Mouse (Mus musculus): Measurements from ENCODE around the gene Fgd5. TPM values are rescaled to one million over a fixed set of nuclear protein-coding genes. Genes with fewer than 3 reads are reported as not detected.
A peak's percentile ranks its signal among the peaks of the same experiment; 100 is the strongest.

Fgd5 gene
- total RNA-seq, 2 experiments from 2014 or later: 6.8 to 7.8 TPM

GRCm38 (mm10) chr6:92003646-92004045, 25.0 kb downstream of the Fgd5 start:
- no peak for DNase-seq (ENCODE audit: extremely low spot score in 1 of 2, low spot score in 2 of 2)
- intact Hi-C loops (cut with DNase I): no loop called here

- DNase-seq (ENCODE audit: extremely low spot score in 1 of 2, low spot score in 2 of 2): no peak
- intact Hi-C loops (cut with DNase I): no loop called here
Observed at GRCm38 (mm10) chr6:92004137-92004805, 25.6 kb downstream of the Fgd5 start.

DNA sequence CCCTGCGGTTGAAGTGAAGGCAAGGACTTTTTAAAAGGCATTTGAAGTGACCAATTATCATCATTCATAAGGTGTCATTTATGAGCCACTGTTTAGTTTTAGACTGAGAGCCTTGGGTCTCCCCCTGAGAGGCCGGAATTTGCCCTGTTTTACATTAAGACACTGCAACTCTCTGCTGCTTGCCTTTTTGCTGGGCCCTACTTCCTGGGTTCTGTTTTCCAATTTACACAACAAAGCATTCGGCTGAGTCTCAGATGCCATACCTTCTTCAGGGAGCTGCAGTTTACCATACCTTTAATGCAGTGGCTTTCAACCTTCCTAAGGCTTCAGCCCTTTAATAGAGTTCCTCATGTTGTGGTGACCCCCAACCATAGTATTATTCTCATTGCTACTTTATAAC, 26.1 kb downstream of the Fgd5 start:
- intact Hi-C loops (cut with DNase I): no loop called here
- no peak for DNase-seq (ENCODE audit: extremely low spot score in 1 of 2, low spot score in 2 of 2)

DNA sequence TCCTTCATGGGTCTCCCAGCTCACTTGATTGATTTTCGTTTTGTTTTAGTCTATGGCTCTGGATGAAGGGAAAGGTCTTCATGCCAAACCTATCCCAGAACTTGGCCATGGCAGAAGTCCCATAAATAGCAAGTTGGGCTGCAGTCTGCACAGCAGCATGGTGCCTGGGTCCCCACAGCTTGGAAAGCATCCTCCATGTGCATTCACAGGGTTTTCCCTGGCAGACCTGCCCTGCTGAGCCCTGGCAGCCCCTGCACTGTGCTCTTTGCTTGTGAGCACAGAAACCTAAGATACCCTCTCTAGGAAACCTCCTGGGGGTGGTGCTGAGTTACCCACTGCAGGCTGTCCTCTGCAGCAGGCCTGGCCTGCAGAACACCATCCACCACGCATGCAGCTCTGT, 32.2 kb downstream of the Fgd5 start:
- DNase-seq (ENCODE audit: extremely low spot score in 1 of 2, low spot score in 2 of 2): no peak
- intact Hi-C loops (cut with DNase I): no loop called here

- intact Hi-C loops (cut with DNase I): no loop called here
- DNase-seq (ENCODE audit: extremely low spot score in 1 of 2, low spot score in 2 of 2): no peak
Observed at GRCm38 (mm10) chr6:92012413-92012812, 33.7 kb downstream of the Fgd5 start.

DNA sequence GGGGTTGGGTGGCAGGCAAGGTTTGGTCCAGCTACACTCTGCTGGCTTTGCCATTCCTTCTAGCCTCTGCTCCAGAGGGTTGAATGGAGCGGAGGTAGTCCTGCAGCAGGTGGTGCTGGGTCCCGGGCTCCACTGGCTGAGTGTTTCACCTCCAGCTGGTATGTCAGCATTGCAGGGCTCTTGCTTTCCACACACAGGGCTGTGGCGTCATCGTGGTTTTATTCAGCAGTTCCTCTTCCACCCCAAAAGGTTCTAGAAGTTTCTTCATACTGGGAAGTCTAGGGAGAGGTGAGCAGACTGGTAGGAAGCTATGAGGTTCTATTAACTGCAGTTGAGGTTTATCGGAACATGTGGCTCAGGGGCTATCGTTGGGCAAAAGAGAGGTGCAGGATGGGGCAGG, 34.4 kb downstream of the Fgd5 start:
- intact Hi-C loops (cut with DNase I): no loop called here
- no peak for DNase-seq (ENCODE audit: extremely low spot score in 1 of 2, low spot score in 2 of 2)

GRCm38 (mm10) chr6:92013620-92014019, 34.9 kb downstream of the Fgd5 start:
- no peak for DNase-seq (ENCODE audit: extremely low spot score in 1 of 2, low spot score in 2 of 2)
- intact Hi-C loops (cut with DNase I): no loop called here

DNA sequence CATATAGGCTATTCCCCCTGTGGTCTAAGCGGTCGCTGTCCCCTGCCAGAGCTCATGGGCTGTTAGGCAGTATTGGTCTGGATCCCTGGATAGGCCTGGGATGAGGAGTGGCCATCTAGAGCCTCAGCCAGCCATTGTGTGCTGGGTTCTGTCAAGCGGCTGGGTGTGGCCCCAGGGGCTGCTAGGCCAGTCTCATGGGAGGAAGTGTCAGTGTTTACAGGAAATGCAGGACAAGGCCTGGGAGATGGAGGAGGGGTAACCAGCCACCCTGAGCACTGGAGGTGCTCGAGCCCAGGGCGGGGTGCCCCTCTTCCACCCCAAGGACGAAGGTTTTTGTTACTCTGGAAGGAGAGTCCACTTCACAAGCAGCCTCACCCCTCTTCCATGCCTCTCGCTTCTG, 36.3 kb downstream of the Fgd5 start:
- peak in 1 of 2 experiments; percentile 79 for DNase-seq (ENCODE audit: extremely low spot score in 1 of 2, low spot score in 2 of 2)
- intact Hi-C loops (cut with DNase I): no loop called here

DNA sequence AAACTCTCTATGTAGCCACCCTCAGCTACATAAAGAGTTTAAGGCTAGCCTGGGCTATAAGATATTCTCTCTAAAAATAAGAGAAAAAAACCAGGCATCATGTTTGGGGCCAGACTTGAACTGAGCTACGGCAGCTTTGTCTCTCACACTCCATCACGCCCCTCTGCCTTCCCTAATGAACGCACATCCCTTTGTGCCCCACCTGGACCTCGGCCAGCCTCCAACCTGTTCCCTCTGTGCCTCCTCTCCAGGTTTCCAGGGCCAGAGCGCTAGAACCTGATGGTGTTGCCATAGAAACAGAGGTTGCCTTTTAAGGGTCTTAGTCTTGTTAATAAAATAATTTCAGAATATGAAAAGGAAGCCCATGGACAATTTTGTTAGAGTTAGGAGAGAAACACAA, 37.2 kb downstream of the Fgd5 start:
- DNase-seq (ENCODE audit: extremely low spot score in 1 of 2, low spot score in 2 of 2): no peak
- intact Hi-C loops (cut with DNase I): no loop called here

- intact Hi-C loops (cut with DNase I): no loop called here
- DNase-seq (ENCODE audit: extremely low spot score in 1 of 2, low spot score in 2 of 2): no peak
Observed at GRCm38 (mm10) chr6:92016738-92017137, 38.1 kb downstream of the Fgd5 start.

DNA sequence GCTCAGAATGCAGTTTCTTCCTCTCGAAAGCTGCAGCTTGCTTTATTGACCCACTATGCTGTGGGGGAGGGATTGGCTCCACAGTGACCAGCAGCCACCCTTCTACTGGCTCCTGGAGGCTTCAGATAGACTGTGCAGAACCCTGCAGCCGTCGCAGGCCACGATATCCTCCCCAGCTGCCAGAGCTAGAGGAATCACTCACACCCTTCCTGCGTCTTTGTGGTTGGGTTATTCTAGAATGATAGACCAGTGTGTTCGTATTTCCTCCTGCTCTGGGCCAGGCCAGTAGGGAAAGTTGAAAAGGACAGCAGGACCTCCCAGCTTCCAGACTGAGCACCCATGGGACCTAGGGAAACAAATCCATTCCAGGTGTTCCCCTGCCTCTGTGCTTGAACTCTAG, 39.7 kb downstream of the Fgd5 start:
- no peak for DNase-seq (ENCODE audit: extremely low spot score in 1 of 2, low spot score in 2 of 2)
- intact Hi-C loops (cut with DNase I): no loop called here

DNA sequence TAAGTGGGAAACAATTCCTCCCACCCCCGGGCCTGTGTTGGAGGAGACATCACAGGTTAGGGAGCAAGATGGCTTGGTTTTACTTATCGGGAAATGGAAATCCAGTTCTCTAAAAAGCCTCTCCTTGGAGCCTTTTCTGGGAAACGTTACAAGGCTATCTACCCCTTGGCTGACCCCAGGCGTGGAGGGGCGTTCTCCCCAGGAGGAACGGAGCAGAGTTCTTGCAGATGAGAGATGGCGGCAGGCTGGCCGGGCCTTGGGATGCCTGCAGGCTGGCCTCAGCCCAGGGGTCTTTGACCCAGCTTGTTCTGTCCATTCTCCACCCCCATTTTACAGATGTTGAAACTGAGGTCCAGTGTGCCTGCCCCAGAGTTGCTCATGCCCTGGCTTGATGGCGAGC, 42.4 kb downstream of the Fgd5 start:
- DNase-seq (ENCODE audit: extremely low spot score in 1 of 2, low spot score in 2 of 2): no peak
- intact Hi-C loops (cut with DNase I): no loop called here

GRCm38 (mm10) chr6:92021506-92021905, 42.8 kb downstream of the Fgd5 start:
- intact Hi-C loops (cut with DNase I): no loop called here
- DNase-seq (ENCODE audit: extremely low spot score in 1 of 2, low spot score in 2 of 2): no peak

DNA sequence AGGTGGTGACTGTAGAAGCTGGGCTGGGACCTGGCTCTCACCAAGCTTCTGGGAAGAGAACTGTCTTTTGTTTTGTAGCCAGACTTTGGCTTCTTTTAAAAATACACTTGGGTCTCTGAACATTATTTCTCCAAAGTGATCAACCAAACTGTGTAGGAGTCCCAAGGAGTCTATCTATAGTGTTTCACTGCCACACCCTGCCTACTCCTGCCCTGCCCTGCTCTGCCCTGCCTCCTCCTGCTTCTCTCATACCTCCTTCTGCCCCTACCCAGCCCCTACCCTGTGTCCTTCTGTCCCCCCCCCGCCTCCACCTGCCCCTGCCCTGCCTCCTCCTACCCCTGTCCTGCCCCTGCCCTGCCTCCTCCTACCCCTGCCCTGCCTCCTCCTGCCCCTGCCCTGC, 46.6 kb downstream of the Fgd5 start:
- DNase-seq (ENCODE audit: extremely low spot score in 1 of 2, low spot score in 2 of 2): no peak
- intact Hi-C loops (cut with DNase I): no loop called here

DNA sequence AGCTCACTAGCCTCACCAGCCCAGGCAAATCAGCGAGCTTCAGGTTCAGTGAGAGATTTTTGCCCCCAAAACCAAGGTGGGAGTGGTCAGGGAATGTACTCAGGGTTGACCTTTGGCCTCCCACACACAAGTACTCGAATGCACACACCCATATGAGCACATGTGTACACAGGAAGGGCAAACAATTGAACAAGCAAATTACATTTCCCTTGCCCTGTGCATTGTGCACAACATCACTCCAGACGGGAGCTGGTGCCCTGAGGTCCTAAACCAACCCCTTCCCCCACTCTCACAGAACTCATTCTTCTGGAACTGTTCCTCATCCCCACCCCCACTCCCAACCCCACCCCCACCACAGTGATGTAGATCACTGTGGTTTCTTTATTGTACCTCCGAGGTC, 48.7 kb downstream of the Fgd5 start:
- no peak for DNase-seq (ENCODE audit: extremely low spot score in 1 of 2, low spot score in 2 of 2)
- intact Hi-C loops (cut with DNase I): no loop called here

DNA sequence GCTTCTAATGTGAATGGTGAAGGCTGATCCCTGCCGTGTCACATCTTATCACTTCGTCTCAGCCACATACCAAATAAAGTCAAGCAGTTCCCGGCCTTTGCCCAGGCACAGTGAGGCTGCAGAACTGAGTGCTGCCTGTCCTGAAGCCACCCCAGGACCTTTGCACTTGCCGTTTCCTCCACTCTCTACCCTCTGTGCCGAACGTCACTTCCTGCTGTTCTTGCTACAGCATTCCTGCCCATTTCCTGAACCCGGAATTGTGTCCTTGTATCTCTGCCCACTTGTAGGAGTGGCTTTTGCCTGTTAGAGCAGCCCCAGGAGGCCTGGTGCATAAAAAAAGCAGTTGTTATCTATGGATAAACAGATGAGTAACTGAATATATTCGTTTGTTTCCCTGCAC, 52.0 kb downstream of the Fgd5 start:
- no peak for DNase-seq (ENCODE audit: extremely low spot score in 1 of 2, low spot score in 2 of 2)
- intact Hi-C loops (cut with DNase I): no loop called here

- DNase-seq (ENCODE audit: extremely low spot score in 1 of 2, low spot score in 2 of 2): no peak
Observed at GRCm38 (mm10) chr6:92034713-92035112, 56.0 kb downstream of the Fgd5 start.

GRCm38 (mm10) chr6:92036372-92036771, 57.7 kb downstream of the Fgd5 start:
- no peak for DNase-seq (ENCODE audit: extremely low spot score in 1 of 2, low spot score in 2 of 2)
- intact Hi-C loops (cut with DNase I): no loop called here

More at GRCm38 (mm10) chr6:92034713-92035112, 56.0 kb downstream of the Fgd5 start:
- intact Hi-C loops (cut with DNase I): no loop called here

- DNase-seq (ENCODE audit: extremely low spot score in 1 of 2, low spot score in 2 of 2): no peak
Observed at GRCm38 (mm10) chr6:92038158-92038557, 59.5 kb downstream of the Fgd5 start.

GRCm38 (mm10) chr6:92041271-92041670, 62.6 kb downstream of the Fgd5 start:
- intact Hi-C loops (cut with DNase I): no loop called here
- no peak for DNase-seq (ENCODE audit: extremely low spot score in 1 of 2, low spot score in 2 of 2)

More at GRCm38 (mm10) chr6:92038158-92038557, 59.5 kb downstream of the Fgd5 start:
- intact Hi-C loops (cut with DNase I): no loop called here

DNA sequence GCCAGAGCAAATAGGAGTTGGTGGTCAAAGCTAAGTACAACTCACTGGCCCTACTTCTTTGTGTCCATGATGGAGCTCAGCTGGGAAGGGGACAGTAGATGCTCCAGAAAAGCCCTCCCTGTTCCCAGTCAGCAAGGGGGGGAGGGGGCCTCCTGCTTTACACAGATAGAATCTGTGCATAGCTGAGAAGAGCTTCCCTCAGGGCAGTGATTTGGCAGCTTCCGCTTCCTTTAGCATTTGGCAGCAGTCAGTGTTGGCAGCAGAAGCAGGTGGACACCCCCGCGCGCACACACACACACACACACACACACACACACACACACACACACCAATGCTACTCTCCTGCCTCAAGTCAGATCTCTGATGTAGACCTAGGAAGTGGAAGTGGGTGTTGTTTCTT, 63.4 kb downstream of the Fgd5 start:
- peak; percentile 38 to 73 for DNase-seq (ENCODE audit: extremely low spot score in 1 of 2, low spot score in 2 of 2)
- intact Hi-C loops (cut with DNase I): no loop called here
